Mouse (Mus musculus) liver, embryonic 12.5 days (tissue): ENCODE data around the gene Lca5. TPM values are rescaled to one million over a fixed set of nuclear protein-coding genes. Genes with fewer than 3 reads are reported as not detected.

Source experiments
- ATAC-seq: fragments of 200-750 bp; cut with Nextera tagmentation; 2 replicates; pipeline ENCODE4 v1.8.0; 2017; ENCODE audit warnings: moderate number of reproducible peaks, mild to moderate bottlenecking, moderate library complexity
- H3K27ac ChIP-seq: fragments of 300-500 bp; sonication (generic); 2 replicates; pipeline ENCODE4 v1.5.1; 2016; ENCODE audit warnings: mild to moderate bottlenecking
- H3K27me3 ChIP-seq: fragments of 300-500 bp; sonication (generic); replicated peaks from 2 replicates; pipeline ENCODE4 v1.6.1; 2016; ENCODE audit warnings: mild to moderate bottlenecking, moderate library complexity
- H3K36me3 ChIP-seq: fragments of 300-500 bp; sonication (generic); 2 replicates; pipeline ENCODE4 v1.6.1; 2016; ENCODE audit warnings: mild to moderate bottlenecking, moderate library complexity
- H3K4me1 ChIP-seq: fragments of 300-500 bp; sonication (generic); 2 replicates; pipeline ENCODE4 v1.6.1; 2016
- H3K4me2 ChIP-seq: fragments of 300-500 bp; sonication (generic); 2 replicates; pipeline ENCODE4 v1.6.1; 2016; ENCODE audit warnings: mild to moderate bottlenecking, moderate library complexity
- H3K4me3 ChIP-seq: fragments of 300-500 bp; sonication (generic); 2 replicates; pipeline ENCODE4 v1.5.1; 2016; ENCODE audit warnings: mild to moderate bottlenecking, moderate library complexity
- H3K9ac ChIP-seq: fragments of 300-500 bp; sonication (generic); 2 replicates; pipeline ENCODE4 v1.6.1; 2016; ENCODE audit warnings: mild to moderate bottlenecking, moderate library complexity
- H3K9me3 ChIP-seq: fragments of 300-500 bp; sonication (generic); replicated peaks from 2 replicates; pipeline ENCODE4 v1.6.1; 2016; ENCODE audit warnings: mild to moderate bottlenecking, moderate library complexity
- WGBS: fragments of 180-500 bp; shearing (Covaris S2); methylation state at CpG from one replicate; pipeline ENCODE4 v1.1.7; 2016; ENCODE audit not compliant: insufficient replicate concordance; 5-methylcytosine and 5-hydroxymethylcytosine counted together
- polyA plus RNA-seq: library from polyadenylated mRNA; unstranded; fragments of >200 nt; fragmentation: Nextera tagmentation; extraction: Ambion mirVana; gene quantifications from 2 replicates; pipeline ENCODE4 v1.2.1, GENCODE M21; 2016

Gene Lca5
- polyA plus RNA-seq, 1 experiment from 2014 or later: 3.2 TPM

DNA sequence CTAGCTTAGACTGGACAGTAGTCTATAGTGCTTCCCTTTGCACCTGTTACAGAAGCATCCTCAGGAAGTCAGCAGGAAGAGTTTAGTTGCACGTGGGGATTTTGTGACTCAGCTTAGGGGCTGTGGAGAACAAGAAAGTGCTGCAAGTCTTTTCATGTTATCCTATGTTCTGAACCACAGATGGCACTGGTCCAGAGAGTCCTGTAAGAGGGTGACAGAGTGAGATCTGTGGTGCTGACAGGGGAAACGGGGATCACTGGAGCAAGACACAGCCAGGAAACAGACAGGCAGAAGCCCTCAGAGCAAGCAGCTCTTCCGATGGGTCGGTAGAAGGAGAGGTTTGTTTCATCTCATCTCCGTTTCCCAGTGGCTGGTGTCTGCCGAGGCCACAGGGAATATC, 55.6 kb downstream of the Lca5 start:
- no peaks in the 10 kb centered on the region for H3K36me3 ChIP-seq
- no peak for ATAC-seq
- H3K27me3 ChIP-seq: no peaks in the 10 kb centered on the region
- no peaks in the 10 kb centered on the region for H3K9me3 ChIP-seq
- no peak overlapping the region for H3K4me2 ChIP-seq
- no peak overlapping the region for H3K4me3 ChIP-seq
- H3K9ac ChIP-seq: no peak overlapping the region
- H3K4me1 ChIP-seq: no peaks in the 10 kb centered on the region
- 43% methylated on average over 6 of the region's 6 CpGs for WGBS
- H3K27ac ChIP-seq: no peak overlapping the region

DNA sequence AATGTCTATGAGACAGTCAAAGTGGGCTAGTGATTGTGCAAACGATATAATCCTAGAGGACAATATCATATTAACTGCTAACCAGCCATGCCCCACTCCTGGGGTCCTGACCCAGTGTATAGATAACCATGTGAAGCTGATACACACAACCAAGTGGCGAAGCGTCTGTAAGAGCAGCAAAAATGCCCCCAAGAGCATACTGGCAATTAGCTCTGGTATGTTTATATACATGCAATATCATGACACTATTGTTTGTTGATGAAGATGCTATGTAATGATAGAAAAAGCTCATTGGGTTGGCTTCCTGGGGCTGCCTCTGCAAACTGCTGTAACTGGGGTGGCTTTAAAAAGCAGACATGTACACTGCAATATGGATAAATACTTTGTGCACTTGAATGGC, 57.7 kb downstream of the Lca5 start:
- Histone ChIP-seq H3K9me3 (no peaks in the 10 kb centered on the region), H3K9ac (no peak overlapping the region)

DNA sequence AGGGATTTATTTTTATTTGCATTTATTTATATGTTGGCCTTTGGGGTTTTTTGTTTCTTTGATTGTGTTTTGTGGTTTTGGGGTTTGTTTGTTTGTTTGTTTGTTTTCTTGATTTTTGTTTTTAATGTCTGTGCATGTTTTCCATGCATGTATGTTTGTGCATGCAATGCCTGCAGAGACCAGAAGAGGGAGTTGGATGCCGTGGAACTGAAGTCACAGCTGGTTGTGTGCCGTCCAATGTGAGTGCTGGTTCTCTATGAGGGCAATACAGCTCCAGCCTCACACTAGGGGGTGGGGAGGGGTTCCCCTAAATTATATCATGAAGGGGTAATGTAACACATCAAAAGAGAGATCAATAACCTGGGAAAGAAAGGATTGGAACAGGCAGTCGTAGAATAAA, 58.2 kb downstream of the Lca5 start:
- Histone ChIP-seq H3K4me3 (no peak overlapping the region), H3K4me2 (no peak overlapping the region), H3K9ac (no peak overlapping the region), H3K27me3 (no peaks in the 10 kb centered on the region), H3K4me1 (no peaks in the 10 kb centered on the region), H3K36me3 (no peaks in the 10 kb centered on the region), H3K9me3 (no peaks in the 10 kb centered on the region), H3K27ac (no peak overlapping the region)
- ATAC-seq: no peak
- WGBS: 33% methylated on average over 3 of the region's 3 CpGs

More for the DNA sequence above, 57.7 kb downstream of the Lca5 start:
- no peaks in the 10 kb centered on the region for H3K27me3 ChIP-seq
- ATAC-seq: no peak
- 49% methylated on average over 3 of the region's 3 CpGs for WGBS
- H3K4me1 ChIP-seq: no peaks in the 10 kb centered on the region
- H3K4me3 ChIP-seq: no peak overlapping the region
- no peaks in the 10 kb centered on the region for H3K36me3 ChIP-seq
- no peak overlapping the region for H3K27ac ChIP-seq
- H3K4me2 ChIP-seq: no peak overlapping the region

DNA sequence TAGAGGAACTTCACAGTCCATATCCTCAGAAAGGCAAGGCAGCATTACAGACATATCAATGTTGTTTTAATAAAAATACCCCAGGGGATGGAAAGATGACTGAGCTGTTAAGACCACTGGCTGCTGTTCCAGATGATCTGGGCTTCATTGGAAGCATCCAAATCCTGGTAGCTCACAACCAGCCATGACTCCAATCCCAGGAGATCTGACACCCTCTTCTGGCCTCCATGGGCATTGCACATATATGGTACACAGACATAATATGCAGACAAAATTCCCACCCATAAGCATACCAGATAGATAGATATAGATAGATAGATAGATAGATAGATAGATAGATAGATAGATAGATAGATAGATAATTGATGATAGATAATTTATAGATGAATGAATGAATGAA, 59.6 kb downstream of the Lca5 start:
- ATAC-seq: no peak
- no peak overlapping the region for H3K27ac ChIP-seq
- no peaks in the 10 kb centered on the region for H3K4me1 ChIP-seq
- no peak overlapping the region for H3K9ac ChIP-seq
- no peak overlapping the region for H3K4me3 ChIP-seq
- no peaks in the 10 kb centered on the region for H3K36me3 ChIP-seq
- H3K9me3 ChIP-seq: no peaks in the 10 kb centered on the region
- H3K27me3 ChIP-seq: no peaks in the 10 kb centered on the region
- H3K4me2 ChIP-seq: no peak overlapping the region

DNA sequence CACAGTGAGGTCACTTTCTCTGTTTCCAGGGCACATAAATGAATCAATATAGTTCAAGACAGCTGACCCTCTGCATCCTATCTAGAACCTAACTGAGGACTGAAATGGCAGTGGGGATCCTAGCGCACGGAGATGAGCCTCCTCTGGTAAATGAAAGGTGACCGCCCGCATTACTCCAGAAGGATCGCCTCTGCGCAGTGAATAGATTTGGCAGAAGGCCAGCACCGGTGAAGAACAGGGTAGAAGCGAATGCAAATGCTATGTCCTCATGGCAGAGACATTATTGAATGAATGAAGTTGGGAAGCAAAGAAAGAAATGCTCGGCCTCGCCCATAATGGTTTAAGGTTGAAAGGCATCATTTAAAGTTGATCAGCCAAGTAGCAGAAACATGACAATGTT, 61.3 kb downstream of the Lca5 start:
- Histone ChIP-seq H3K4me1 (peaks cover 5% of the 10 kb centered on the region; the same call in 1 of the 2 replicates), H3K27me3 (no peaks in the 10 kb centered on the region), H3K4me2 (no peak overlapping the region), H3K4me3 (no peak overlapping the region), H3K36me3 (no peaks in the 10 kb centered on the region), H3K9me3 (no peaks in the 10 kb centered on the region), H3K27ac (no peak overlapping the region), H3K9ac (no peak overlapping the region)
- 76% methylated on average over 10 of the region's 10 CpGs for WGBS
- ATAC-seq: no peak

DNA sequence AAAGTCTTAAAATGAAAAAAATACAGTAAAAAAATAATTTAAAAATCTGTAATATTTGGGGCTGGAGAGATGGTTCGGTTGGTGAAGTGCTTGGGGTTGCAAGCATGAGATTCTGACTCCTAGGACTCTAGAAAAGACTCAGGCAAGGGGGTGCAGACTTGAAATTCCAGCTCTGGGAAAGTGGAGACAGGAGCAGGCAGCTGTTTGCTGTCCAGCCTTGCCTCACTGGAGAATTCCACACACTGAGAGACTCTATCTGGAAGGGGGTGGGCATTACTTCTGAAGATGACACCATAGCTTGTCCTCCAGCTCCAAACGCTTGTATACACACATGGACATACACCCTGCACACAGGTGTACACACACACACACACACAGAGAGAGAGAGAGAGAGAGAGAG, 63.8 kb downstream of the Lca5 start:
- no peaks in the 10 kb centered on the region for H3K27me3 ChIP-seq
- no peak for ATAC-seq
- H3K27ac ChIP-seq: no peak overlapping the region
- no peak overlapping the region for H3K4me2 ChIP-seq
- H3K9me3 ChIP-seq: no peaks in the 10 kb centered on the region
- no peak overlapping the region for H3K4me3 ChIP-seq
- H3K4me1 ChIP-seq: peaks cover 5% of the 10 kb centered on the region; the same call in 1 of the 2 replicates
- 58% methylated on average over 2 of the region's 2 CpGs for WGBS
- no peak overlapping the region for H3K9ac ChIP-seq
- H3K36me3 ChIP-seq: no peaks in the 10 kb centered on the region

DNA sequence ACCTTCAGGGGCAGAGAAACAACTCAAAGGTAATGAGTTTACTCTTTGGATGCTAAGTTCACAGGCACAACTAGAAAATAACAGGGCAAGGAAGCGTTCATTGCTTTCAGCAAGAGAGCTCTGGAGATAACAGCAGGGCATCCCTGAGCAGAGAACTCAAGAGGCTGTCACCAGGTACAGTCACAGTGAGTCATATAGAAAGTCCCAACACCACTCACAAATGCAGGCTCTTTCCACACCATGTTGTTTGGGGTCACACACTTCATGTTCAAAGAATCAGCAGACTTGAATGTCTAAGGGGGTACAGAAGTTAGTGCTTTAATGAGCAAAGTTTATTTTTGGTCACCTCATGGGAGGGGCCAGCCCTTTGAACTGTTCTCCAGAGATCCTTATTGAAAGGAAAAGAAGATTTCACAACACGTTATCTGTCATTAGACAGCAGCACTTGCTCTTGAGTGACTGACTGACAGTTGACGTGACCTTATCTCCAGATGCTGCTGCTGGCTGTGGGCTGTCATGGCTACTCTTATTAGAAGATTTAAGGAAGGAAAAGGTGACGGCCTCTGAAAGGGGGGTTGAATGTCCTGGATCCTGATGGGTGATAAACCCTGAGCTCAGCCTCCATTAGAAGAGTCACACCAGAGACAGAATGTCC, 65.3 kb downstream of the Lca5 start:
- ATAC-seq: no peak
- WGBS: 14% methylated on average over 4 of the region's 4 CpGs
- Histone ChIP-seq H3K27me3 (no peaks in the 10 kb centered on the region), H3K36me3 (no peaks in the 10 kb centered on the region), H3K4me1 (peaks cover 5% of the 10 kb centered on the region; the same call in 1 of the 2 replicates), H3K9ac (no peak overlapping the region), H3K27ac (no peak overlapping the region), H3K4me2 (no peak overlapping the region), H3K4me3 (no peak overlapping the region), H3K9me3 (no peaks in the 10 kb centered on the region)

DNA sequence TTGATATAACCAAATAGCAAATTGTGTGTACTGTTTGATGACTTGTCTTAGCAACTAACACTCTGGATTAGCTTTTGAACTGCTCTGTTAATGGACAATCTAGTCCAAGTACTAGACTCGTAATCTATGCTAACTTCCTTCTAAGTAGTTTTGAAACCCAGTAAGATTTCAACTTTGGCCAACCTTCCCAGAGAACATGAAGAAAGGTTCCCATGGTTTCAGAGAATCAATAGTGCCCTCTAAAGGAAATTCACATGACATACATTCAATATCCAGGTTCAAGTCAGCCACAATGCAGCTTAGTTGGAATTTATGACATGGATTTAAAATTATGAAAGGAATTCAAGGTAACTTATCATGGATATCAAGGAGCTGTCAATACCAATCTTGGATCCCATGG, 70.0 kb downstream of the Lca5 start:
- Histone ChIP-seq H3K4me3 (no peak overlapping the region), H3K9ac (no peak overlapping the region), H3K36me3 (no peaks in the 10 kb centered on the region), H3K27me3 (no peaks in the 10 kb centered on the region), H3K4me2 (no peak overlapping the region), H3K9me3 (no peaks in the 10 kb centered on the region), H3K4me1 (peaks cover 5% of the 10 kb centered on the region; the same call in 1 of the 2 replicates), H3K27ac (no peak overlapping the region)
- no peak for ATAC-seq
- WGBS: 37% methylated on average over 1 of the region's 1 CpGs

DNA sequence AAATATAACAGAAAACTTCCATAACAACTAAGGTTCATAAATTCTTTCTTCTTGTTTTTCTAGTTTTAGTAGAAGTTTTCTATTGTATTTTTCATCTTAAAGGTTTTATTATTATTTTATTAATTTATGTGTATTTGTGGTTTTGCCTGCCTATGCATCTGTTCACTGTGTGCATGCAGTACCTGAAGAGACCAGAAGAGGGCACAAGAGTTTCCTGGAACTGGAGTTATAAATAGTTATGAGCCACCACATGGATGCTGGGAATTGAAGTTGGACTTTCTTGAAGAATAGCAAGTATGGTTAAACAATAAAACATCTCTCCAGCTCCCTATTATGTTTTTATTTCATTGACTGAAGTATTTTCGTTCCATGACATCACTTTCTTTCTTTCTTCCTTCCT, 72.7 kb downstream of the Lca5 start:
- Histone ChIP-seq H3K36me3 (no peaks in the 10 kb centered on the region), H3K27ac (no peak overlapping the region), H3K4me3 (no peak overlapping the region), H3K4me1 (no peaks in the 10 kb centered on the region), H3K9me3 (no peaks in the 10 kb centered on the region), H3K27me3 (no peaks in the 10 kb centered on the region), H3K4me2 (no peak overlapping the region), H3K9ac (no peak overlapping the region)
- WGBS: 52% methylated on average over 1 of the region's 1 CpGs
- ATAC-seq: no peak

DNA sequence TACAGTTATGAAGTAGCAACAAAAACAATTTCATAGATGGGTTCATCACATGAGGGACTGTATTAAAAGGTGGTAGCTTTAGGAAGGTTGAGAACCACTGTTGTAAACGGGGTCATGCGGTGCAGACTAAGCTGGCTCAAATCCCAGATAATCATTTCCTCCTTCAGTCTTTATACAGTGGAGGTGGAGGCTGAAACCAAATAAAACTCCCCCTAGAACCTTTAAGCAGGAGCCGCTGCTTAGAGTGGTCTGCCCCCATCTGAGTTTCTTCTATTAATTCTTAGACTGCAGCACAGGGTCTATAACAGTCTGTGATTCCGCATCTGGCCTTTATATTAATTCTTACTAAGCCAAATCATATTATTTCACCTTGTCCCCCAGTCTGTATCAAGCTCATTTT, 85.1 kb downstream of the Lca5 start:
- Histone ChIP-seq H3K4me3 (no peak overlapping the region), H3K4me1 (no peaks in the 10 kb centered on the region), H3K27me3 (no peaks in the 10 kb centered on the region), H3K36me3 (no peaks in the 10 kb centered on the region), H3K9ac (no peak overlapping the region), H3K9me3 (no peaks in the 10 kb centered on the region), H3K27ac (no peak overlapping the region), H3K4me2 (no peak overlapping the region)
- WGBS: 69% methylated on average over 4 of the region's 4 CpGs
- no peak for ATAC-seq

DNA sequence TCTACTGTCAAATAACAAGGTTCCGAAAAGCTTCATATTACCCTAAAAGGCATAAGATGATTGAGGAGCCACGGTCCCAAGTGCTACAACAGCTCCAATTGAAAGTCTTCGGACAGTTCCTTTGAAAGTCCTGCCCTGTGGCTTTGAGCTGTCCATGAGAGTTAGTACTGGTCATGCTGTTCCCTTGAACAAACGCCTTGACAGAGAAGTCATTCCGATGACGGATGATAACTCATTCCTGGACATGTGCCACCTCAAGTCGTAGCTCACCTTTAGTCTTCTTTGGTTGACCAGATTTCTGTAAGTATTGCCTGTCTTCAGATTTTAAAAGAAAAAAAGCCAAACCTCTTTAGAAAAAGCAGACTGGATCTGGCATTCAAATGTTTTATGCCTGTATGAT, 87.6 kb downstream of the Lca5 start:
- H3K27ac ChIP-seq: no peak overlapping the region
- 60% methylated on average over 7 of the region's 7 CpGs for WGBS
- H3K4me3 ChIP-seq: no peak overlapping the region
- no peaks in the 10 kb centered on the region for H3K4me1 ChIP-seq
- ATAC-seq: no peak
- no peak overlapping the region for H3K4me2 ChIP-seq
- H3K36me3 ChIP-seq: no peaks in the 10 kb centered on the region
- H3K9ac ChIP-seq: no peak overlapping the region
- H3K27me3 ChIP-seq: no peaks in the 10 kb centered on the region
- no peaks in the 10 kb centered on the region for H3K9me3 ChIP-seq

DNA sequence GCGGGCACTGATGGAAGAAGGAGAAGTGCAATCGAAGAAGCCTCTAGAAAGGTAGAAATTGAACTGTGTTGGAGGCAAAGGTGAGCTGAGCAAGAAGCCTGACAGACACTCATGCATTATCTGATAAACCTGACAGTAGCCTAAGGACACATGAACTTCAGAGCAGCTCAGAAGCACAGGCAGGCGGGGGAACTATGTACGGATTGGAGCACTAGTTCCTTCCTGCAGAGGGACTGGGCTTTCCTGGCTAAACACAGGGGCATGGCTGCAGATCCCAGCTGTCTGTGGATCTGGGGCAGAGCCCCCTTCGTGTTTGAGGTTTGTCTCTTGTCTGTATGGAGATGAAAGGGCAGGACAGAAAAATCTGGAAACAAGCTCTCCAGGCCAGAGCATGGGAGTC, 89.8 kb downstream of the Lca5 start:
- Histone ChIP-seq H3K27me3 (no peaks in the 10 kb centered on the region), H3K36me3 (no peaks in the 10 kb centered on the region), H3K4me1 (no peaks in the 10 kb centered on the region), H3K9me3 (no peaks in the 10 kb centered on the region), H3K4me2 (no peak overlapping the region), H3K4me3 (no peak overlapping the region), H3K9ac (no peak overlapping the region), H3K27ac (no peak overlapping the region)
- ATAC-seq: no peak
- WGBS: 45% methylated on average over 5 of the region's 5 CpGs

DNA sequence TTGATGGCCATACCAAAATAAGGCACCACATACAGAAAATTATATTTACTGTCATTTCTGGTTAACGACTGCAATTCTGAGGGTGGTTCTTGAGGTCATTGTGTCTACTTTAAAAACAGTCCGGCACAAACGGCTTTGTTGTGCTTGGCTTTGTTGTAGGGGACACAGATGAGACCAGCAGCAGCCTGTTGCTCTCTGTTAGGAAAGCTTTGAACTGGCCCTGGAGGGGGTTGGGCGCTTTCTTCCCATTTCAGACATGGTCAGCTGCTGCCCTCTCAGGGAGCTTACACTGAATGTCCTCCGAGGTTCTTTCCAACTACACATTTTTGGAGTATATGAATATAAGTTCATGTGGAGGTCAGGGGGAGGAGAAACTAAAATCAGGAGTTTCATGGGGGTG, 90.3 kb downstream of the Lca5 start:
- no peak for ATAC-seq
- no peak overlapping the region for H3K4me2 ChIP-seq
- no peaks in the 10 kb centered on the region for H3K27me3 ChIP-seq
- WGBS: 38% methylated on average over 5 of the region's 5 CpGs
- H3K36me3 ChIP-seq: no peaks in the 10 kb centered on the region
- no peak overlapping the region for H3K9ac ChIP-seq
- no peak overlapping the region for H3K4me3 ChIP-seq
- no peak overlapping the region for H3K27ac ChIP-seq
- H3K4me1 ChIP-seq: no peaks in the 10 kb centered on the region
- H3K9me3 ChIP-seq: no peaks in the 10 kb centered on the region
